Mouse (Mus musculus) limb, embryonic 11.5 days (tissue): ENCODE data around the gene Plce1. TPM values are rescaled to one million over a fixed set of nuclear protein-coding genes. Genes with fewer than 3 reads are reported as not detected.

ENCODE experiments used
- ATAC-seq: fragments of 200-750 bp; cut with Nextera tagmentation; 2 replicates; pipeline ENCODE4 v1.8.0; 2017; ENCODE audit warnings: low read depth; ENCODE audit not compliant: insufficient number of reproducible peaks, low FRiP score, low TSS enrichment
- DNase-seq: peaks from one replicate; pipeline ENCODE4 v3.0.0-alpha.2; 2015; ENCODE audit warnings: low spot score
- H3K27ac ChIP-seq: fragments of 300-500 bp; sonication (generic); replicated peaks from 2 replicates; pipeline ENCODE4 v1.5.1; 2014; ENCODE audit warnings: low read depth, mild to moderate bottlenecking, low read length
- H3K27me3 ChIP-seq: fragments of 300-500 bp; sonication (generic); 2 replicates; pipeline ENCODE4 v1.6.1; 2014; ENCODE audit warnings: mild to moderate bottlenecking, low read length, mixed read lengths; ENCODE audit not compliant: control insufficient read depth, insufficient read depth
- H3K36me3 ChIP-seq: fragments of 300-500 bp; sonication (generic); 2 replicates; pipeline ENCODE4 v1.6.1; 2014; ENCODE audit warnings: mild to moderate bottlenecking, low read length, moderate library complexity, mixed read lengths; ENCODE audit not compliant: control insufficient read depth, insufficient read depth
- H3K4me1 ChIP-seq: fragments of 300-500 bp; sonication (generic); 2 replicates; pipeline ENCODE4 v1.6.1; 2014; ENCODE audit warnings: low read length, mixed read lengths; ENCODE audit not compliant: control insufficient read depth, insufficient read depth
- H3K4me2 ChIP-seq: fragments of 300-500 bp; sonication (generic); 2 replicates; pipeline ENCODE4 v1.6.1; 2014; ENCODE audit warnings: low read depth, mild to moderate bottlenecking, moderate library complexity; ENCODE audit not compliant: severe bottlenecking
- H3K4me3 ChIP-seq: fragments of 300-500 bp; sonication (generic); 2 replicates; pipeline ENCODE4 v1.5.1; 2014; ENCODE audit warnings: low read depth, low read length
- H3K9ac ChIP-seq: fragments of 300-500 bp; sonication (generic); 2 replicates; pipeline ENCODE4 v1.6.1; 2014; ENCODE audit warnings: mild to moderate bottlenecking, low read length
- H3K9me3 ChIP-seq: fragments of 300-500 bp; sonication (generic); 2 replicates; pipeline ENCODE4 v1.6.1; 2016; ENCODE audit warnings: low read length; ENCODE audit not compliant: control insufficient read depth
- WGBS: fragments of 180-500 bp; shearing (Covaris S2); extraction: QIAGEN DNeasy Blood & Tissue Kit; methylation state at CpG from one replicate; pipeline ENCODE4 v1.1.7; 2014; 5-methylcytosine and 5-hydroxymethylcytosine counted together
- polyA plus RNA-seq: library from polyadenylated mRNA; unstranded; fragments of >200 nt; fragmentation: Nextera tagmentation; extraction: Ambion mirVana; gene quantifications from 2 replicates; pipeline ENCODE4 v1.2.1, GENCODE M21; 2014

Plce1 gene
- polyA plus RNA-seq, 1 experiment from 2014 or later: 4.5 TPM

DNA sequence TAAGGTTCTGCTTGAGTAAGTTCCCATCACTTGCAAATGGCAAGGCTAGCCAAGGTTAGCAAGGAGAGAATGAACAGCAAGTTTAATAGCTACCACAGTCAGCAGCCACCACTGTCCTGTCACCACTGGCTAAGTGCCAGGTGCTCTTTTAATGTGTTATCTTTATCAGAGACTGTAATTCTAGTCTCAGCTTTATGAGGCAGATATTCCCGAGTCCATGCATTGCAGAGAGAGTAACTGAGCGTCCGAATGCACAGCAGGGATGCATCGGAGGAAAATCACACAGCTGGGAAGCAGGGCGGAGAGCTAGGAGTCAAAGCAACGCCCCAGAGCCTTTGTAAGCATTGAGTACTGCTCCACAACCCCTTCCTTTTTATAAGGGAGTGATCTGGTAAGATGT lies 134.4 kb downstream of the Plce1 start:
- no peaks in the 10 kb centered on the region for H3K36me3 ChIP-seq
- no peak overlapping the region for H3K4me3 ChIP-seq
- no peak overlapping the region for H3K27ac ChIP-seq
- H3K9ac ChIP-seq: no peak overlapping the region
- 68% methylated on average over 6 of the region's 6 CpGs for WGBS
- DNase-seq (no peak), ATAC-seq (no peak)
- H3K4me2 ChIP-seq: no peak overlapping the region
- no peaks in the 10 kb centered on the region for H3K9me3 ChIP-seq
- H3K4me1 ChIP-seq: no peaks in the 10 kb centered on the region
- no peaks in the 10 kb centered on the region for H3K27me3 ChIP-seq

DNA sequence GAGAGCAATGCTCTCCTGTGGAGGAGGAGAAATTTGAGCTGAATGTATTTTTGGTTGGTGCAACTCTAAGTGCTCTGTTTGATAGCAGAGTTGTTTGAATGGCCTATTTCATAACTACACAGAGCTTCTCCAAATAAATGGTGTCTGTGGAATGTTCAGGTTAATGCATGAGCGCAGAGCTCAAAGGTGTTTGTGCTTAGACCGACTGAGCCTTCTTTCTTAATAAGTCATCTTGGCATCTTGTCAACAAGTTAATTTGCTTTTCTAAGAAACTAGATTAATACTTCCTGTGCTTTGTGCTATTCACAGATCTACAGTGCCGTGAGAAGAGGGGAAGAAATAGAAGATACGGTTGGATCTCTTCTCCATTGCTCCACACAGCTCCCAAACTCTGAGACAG lies 139.2 kb downstream of the Plce1 start:
- H3K36me3 ChIP-seq: no peaks in the 10 kb centered on the region

DNA sequence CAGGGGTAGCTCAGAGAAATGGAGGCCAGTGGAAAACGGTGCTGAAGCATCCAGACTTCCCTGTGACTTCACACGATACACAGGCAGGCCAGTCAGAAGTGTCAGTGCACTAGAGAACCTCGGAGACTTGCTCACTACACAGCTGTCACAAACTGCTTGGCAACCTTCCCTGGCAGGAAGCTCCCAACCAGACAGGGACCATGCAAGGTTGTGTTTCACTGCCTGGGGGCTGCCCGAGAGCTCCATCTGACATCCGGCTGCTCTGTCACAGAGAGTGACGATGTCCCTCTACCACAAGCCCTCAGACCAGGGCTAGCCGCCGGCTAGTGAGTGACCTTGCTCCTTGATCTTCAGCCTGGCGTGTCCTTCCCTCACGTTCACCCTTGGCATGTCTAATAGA lies 140.6 kb downstream of the Plce1 start:
- ATAC-seq (no peak), DNase-seq (no peak)
- H3K4me3 ChIP-seq: no peak overlapping the region
- no peak overlapping the region for H3K27ac ChIP-seq
- H3K36me3 ChIP-seq: no peaks in the 10 kb centered on the region
- H3K4me2 ChIP-seq: no peak overlapping the region
- WGBS: 85% methylated on average over 10 of the region's 10 CpGs
- H3K4me1 ChIP-seq: no peaks in the 10 kb centered on the region
- no peaks in the 10 kb centered on the region for H3K27me3 ChIP-seq
- H3K9ac ChIP-seq: no peak overlapping the region
- no peaks in the 10 kb centered on the region for H3K9me3 ChIP-seq

More for the DNA sequence above, 139.2 kb downstream of the Plce1 start:
- no peaks in the 10 kb centered on the region for H3K27me3 ChIP-seq
- WGBS: 79% methylated on average over 4 of the region's 4 CpGs
- H3K9ac ChIP-seq: no peak overlapping the region
- no peak overlapping the region for H3K27ac ChIP-seq
- no peaks in the 10 kb centered on the region for H3K9me3 ChIP-seq
- DNase-seq: no peak
- no peaks in the 10 kb centered on the region for H3K4me1 ChIP-seq
- no peak overlapping the region for H3K4me2 ChIP-seq
- H3K4me3 ChIP-seq: no peak overlapping the region
- no peak for ATAC-seq

DNA sequence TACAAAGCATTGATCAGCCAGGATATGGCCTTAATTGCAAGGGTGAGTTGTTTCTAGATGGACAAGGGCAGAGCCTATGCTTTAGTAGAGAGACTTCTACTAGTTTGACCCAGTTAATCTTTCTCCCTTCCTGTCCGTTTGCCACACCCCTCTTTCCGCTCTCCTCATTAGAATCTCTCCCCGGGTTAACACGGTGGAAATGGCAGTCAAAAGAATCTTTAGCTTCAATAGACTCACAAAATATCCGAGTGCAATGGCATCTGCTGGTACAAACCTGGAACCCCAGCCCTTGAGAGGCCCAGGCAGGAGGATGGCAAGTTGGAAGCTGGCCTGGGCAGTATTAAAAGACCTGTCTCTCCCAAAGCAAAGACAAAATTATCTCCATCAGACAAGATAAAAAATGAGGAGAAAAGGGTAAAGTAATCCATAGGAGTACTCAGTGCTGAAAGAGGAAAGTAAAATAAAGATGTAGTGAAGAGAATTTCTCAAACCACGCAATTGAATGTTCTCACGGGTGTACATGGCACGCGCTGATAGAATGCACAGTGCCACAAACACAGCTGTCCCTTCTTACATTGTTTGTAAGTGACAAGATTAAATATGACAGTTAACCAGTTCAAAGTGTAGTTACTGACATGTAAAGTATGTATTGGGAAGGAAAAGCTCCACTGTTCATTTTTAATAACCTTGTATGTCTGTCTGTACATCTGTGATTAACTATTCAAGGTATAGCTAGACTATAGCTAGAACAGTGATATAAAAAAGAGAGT lies 145.5 kb downstream of the Plce1 start:
- no peak overlapping the region for H3K9ac ChIP-seq
- ATAC-seq: no peak
- no peak overlapping the region for H3K4me2 ChIP-seq
- no peak overlapping the region for H3K4me3 ChIP-seq
- no peaks in the 10 kb centered on the region for H3K9me3 ChIP-seq
- H3K27ac ChIP-seq: no peak overlapping the region
- 82% methylated on average over 9 of the region's 9 CpGs for WGBS
- H3K36me3 ChIP-seq: no peaks in the 10 kb centered on the region
- H3K27me3 ChIP-seq: no peaks in the 10 kb centered on the region
- H3K4me1 ChIP-seq: no peaks in the 10 kb centered on the region
- no peak for DNase-seq

DNA sequence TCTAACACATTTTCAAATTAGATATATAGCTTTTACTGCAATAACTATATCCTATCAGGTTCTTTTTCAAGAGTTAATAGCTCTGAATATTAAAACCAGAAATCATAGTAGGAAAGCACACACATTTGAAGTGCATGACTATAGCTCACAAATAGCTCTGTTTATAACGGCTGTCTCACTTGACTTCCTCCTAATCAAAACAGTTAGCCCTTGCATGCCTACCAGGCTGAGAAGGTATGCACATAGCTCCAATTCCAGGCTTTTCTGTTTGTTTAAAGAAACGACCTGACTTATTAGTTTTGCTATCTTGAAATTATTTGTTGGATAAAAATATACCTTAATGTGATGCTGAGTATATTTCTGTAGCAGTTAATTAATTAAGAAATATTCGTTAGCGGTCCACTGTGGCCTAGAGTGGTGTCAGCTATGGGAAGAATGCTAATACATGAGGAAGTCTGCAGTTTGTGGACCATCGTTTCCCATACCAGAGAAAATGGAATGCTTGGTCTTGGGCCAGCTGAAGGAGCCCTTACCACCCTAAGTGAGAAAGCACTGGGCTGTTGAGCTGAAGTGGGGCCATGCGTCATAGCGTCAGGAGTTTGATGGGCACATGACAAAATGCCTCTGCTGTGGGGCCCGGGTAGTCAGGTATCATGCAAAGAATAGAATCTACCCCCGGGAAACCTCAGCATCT lies 146.3 kb downstream of the Plce1 start:
- Histone ChIP-seq H3K4me2 (no peak overlapping the region), H3K27ac (no peak overlapping the region), H3K4me3 (no peak overlapping the region), H3K9ac (no peak overlapping the region), H3K4me1 (no peaks in the 10 kb centered on the region), H3K36me3 (no peaks in the 10 kb centered on the region), H3K9me3 (no peaks in the 10 kb centered on the region), H3K27me3 (no peaks in the 10 kb centered on the region)
- DNase-seq (no peak), ATAC-seq (no peak)
- WGBS: 84% methylated on average over 9 of the region's 9 CpGs

DNA sequence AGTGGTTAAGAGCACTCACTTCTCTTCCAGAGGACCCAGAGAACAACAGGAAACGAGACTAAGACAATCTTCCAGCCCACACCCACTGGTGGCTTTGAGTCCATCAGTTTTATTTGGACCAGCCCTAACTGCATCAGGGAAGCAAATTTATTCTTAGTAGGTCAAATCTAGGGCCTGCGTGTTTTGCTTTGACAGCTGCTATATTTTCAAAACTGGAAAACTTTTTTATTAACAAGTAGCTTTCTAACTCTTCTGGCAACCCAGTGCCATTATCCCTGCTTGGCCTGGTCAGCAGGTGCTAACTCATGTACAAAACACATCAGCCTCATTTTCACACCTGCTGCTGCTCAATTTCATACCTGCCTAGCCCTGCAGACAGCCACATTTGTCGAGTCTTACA lies 151.3 kb downstream of the Plce1 start:
- no peak overlapping the region for H3K27ac ChIP-seq
- no peak overlapping the region for H3K9ac ChIP-seq
- H3K4me1 ChIP-seq: no peaks in the 10 kb centered on the region
- no peaks in the 10 kb centered on the region for H3K36me3 ChIP-seq
- H3K27me3 ChIP-seq: no peaks in the 10 kb centered on the region
- DNase-seq: no peak
- 75% methylated on average over 3 of the region's 3 CpGs for WGBS
- no peak for ATAC-seq
- H3K4me2 ChIP-seq: no peak overlapping the region
- H3K9me3 ChIP-seq: no peaks in the 10 kb centered on the region
- no peak overlapping the region for H3K4me3 ChIP-seq

DNA sequence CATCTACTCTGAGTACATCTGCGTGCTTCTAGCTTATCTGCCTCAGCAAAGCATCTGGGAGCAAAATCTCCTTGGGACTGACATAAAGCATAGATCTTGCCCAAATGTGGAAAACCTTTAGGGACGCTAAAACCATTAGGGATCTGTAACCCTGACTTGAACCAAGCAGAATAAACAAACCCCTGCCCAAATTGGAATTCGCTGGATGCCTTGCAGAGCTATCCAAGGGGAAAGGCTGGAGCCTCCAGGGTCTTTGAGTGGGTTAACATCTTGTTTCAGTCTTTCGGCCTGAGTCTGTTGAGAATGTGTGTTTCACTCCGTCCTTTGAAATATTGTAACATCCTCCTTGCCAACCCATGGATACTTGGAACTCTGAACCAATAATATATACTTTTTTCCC lies 152.4 kb downstream of the Plce1 start:
- Histone ChIP-seq H3K4me2 (no peak overlapping the region), H3K27ac (no peak overlapping the region), H3K36me3 (no peaks in the 10 kb centered on the region), H3K4me1 (no peaks in the 10 kb centered on the region), H3K9me3 (no peaks in the 10 kb centered on the region), H3K4me3 (no peak overlapping the region), H3K9ac (no peak overlapping the region), H3K27me3 (no peaks in the 10 kb centered on the region)
- ATAC-seq (no peak), DNase-seq (no peak)
- 45% methylated on average over 5 of the region's 5 CpGs for WGBS

DNA sequence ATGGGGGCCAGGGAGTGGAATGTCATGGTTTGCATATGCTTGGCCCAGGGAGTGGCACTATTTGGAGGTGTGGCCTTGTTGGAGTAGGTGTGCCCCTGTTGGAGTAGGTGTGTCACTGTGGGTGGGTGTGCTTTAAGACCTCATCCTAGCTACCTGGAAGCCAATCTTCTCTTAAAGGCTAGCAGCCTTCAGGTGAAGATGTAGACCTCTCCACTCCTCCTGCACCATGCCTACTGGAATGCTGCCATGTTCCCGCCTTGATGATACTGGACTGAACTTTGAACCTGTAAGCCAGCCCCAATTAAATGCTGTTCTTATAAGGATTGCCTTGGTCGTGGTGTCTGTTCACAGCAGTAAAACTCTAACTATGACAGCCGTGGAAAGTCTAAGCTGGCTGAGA lies 158.1 kb downstream of the Plce1 start:
- H3K4me2 ChIP-seq: no peak overlapping the region
- no peaks in the 10 kb centered on the region for H3K9me3 ChIP-seq
- no peak for ATAC-seq
- no peaks in the 10 kb centered on the region for H3K36me3 ChIP-seq
- no peak overlapping the region for H3K9ac ChIP-seq
- no peaks in the 10 kb centered on the region for H3K27me3 ChIP-seq
- no peaks in the 10 kb centered on the region for H3K4me1 ChIP-seq
- no peak overlapping the region for H3K27ac ChIP-seq
- 79% methylated on average over 3 of the region's 3 CpGs for WGBS
- H3K4me3 ChIP-seq: no peak overlapping the region
- no peak for DNase-seq
